Mouse (Mus musculus): ENCODE data around the gene Ankrd6. TPM values are rescaled to one million over a fixed set of nuclear protein-coding genes. Genes with fewer than 3 reads are reported as not detected.
A peak's percentile ranks its signal among the peaks of the same experiment; 100 is the strongest.

Gene Ankrd6
- polyA plus RNA-seq, 1 experiment from 2014 or later = 12.1 TPM

- no peak overlapping the region for H3K27ac ChIP-seq
- H3K4me1 ChIP-seq = peaks cover 27% of the 10 kb centered on the region
- WGBS = 51% methylated on average over 7 of the region's 7 CpGs
- no peaks in the 10 kb centered on the region for H3K9me3 ChIP-seq
- no peaks in the 10 kb centered on the region for H3K36me3 ChIP-seq
- no peak overlapping the region for H3K4me2 ChIP-seq
- H3K27me3 ChIP-seq = no peaks in the 10 kb centered on the region
- no peak overlapping the region for H3K4me3 ChIP-seq
- no peak overlapping the region for H3K9ac ChIP-seq
- ATAC-seq (ENCODE audit: insufficient number of reproducible peaks, insufficient read depth, low FRiP score, low TSS enrichment, low read depth) = no peak
Observed at GRCm38 (mm10) chr4:32920863-32921262, 29.8 kb downstream of the Ankrd6 start.

GRCm38 (mm10) chr4:32918571-32918970, 32.1 kb downstream of the Ankrd6 start:
- Histone ChIP-seq H3K4me1 (peaks cover 31% of the 10 kb centered on the region), H3K9me3 (no peaks in the 10 kb centered on the region), H3K4me2 (no peak overlapping the region), H3K27ac (no peak overlapping the region), H3K27me3 (no peaks in the 10 kb centered on the region), H3K9ac (no peak overlapping the region), H3K36me3 (no peaks in the 10 kb centered on the region), H3K4me3 (no peak overlapping the region)
- WGBS = 56% methylated on average over 5 of the region's 5 CpGs
- no peak for ATAC-seq (ENCODE audit: insufficient number of reproducible peaks, insufficient read depth, low FRiP score, low TSS enrichment, low read depth)

- no peak for ATAC-seq (ENCODE audit: insufficient number of reproducible peaks, insufficient read depth, low FRiP score, low TSS enrichment, low read depth)
- 48% methylated on average over 6 of the region's 6 CpGs for WGBS
- H3K27ac ChIP-seq = no peak overlapping the region
- no peak overlapping the region for H3K9ac ChIP-seq
- peaks cover 22% of the 10 kb centered on the region for H3K4me1 ChIP-seq
- no peaks in the 10 kb centered on the region for H3K27me3 ChIP-seq
- H3K36me3 ChIP-seq = no peaks in the 10 kb centered on the region
- H3K4me3 ChIP-seq = no peak overlapping the region
- no peaks in the 10 kb centered on the region for H3K9me3 ChIP-seq
- H3K4me2 ChIP-seq = no peak overlapping the region
Observed at GRCm38 (mm10) chr4:32916689-32917385, 33.8 kb downstream of the Ankrd6 start.

- Histone ChIP-seq H3K27me3 (no peaks in the 10 kb centered on the region), H3K4me1 (peaks cover 20% of the 10 kb centered on the region), H3K4me2 (no peak overlapping the region; the same call in 1 of the 2 replicates), H3K9ac (no peak overlapping the region), H3K36me3 (no peaks in the 10 kb centered on the region), H3K9me3 (no peaks in the 10 kb centered on the region), H3K27ac (no peak overlapping the region), H3K4me3 (no peak overlapping the region)
- 0 out of 2 replicates have a peak, but pooled peaks have one; percentile 53 for ATAC-seq (ENCODE audit: insufficient number of reproducible peaks, insufficient read depth, low FRiP score, low TSS enrichment, low read depth)
- 30% methylated on average over 8 of the region's 8 CpGs for WGBS
Observed at GRCm38 (mm10) chr4:32915928-32916327, 34.7 kb downstream of the Ankrd6 start.

GRCm38 (mm10) chr4:32909996-32910395, 40.6 kb downstream of the Ankrd6 start:
- Histone ChIP-seq H3K4me1 (peaks cover under 1% of the 10 kb centered on the region; the same call in 1 of the 2 replicates), H3K36me3 (no peaks in the 10 kb centered on the region), H3K9me3 (no peaks in the 10 kb centered on the region), H3K4me3 (no peak overlapping the region), H3K27me3 (no peaks in the 10 kb centered on the region), H3K4me2 (no peak overlapping the region), H3K9ac (no peak overlapping the region), H3K27ac (no peak overlapping the region)
- 100% methylated on average over 1 of the region's 1 CpGs for WGBS
- ATAC-seq (ENCODE audit: insufficient number of reproducible peaks, insufficient read depth, low FRiP score, low TSS enrichment, low read depth) = no peak

GRCm38 (mm10) chr4:32909241-32909979, 41.2 kb downstream of the Ankrd6 start:
- no peak for ATAC-seq (ENCODE audit: insufficient number of reproducible peaks, insufficient read depth, low FRiP score, low TSS enrichment, low read depth)
- H3K27me3 ChIP-seq = no peaks in the 10 kb centered on the region
- no peak overlapping the region for H3K27ac ChIP-seq
- H3K4me1 ChIP-seq = no peaks in the 10 kb centered on the region
- H3K4me2 ChIP-seq = no peak overlapping the region
- 68% methylated on average over 3 of the region's 3 CpGs for WGBS
- H3K4me3 ChIP-seq = no peak overlapping the region
- no peaks in the 10 kb centered on the region for H3K36me3 ChIP-seq
- no peaks in the 10 kb centered on the region for H3K9me3 ChIP-seq
- no peak overlapping the region for H3K9ac ChIP-seq

GRCm38 (mm10) chr4:32907631-32908030, 43.0 kb downstream of the Ankrd6 start:
- H3K4me2 ChIP-seq = no peak overlapping the region
- H3K27ac ChIP-seq = no peak overlapping the region
- no peak overlapping the region for H3K4me3 ChIP-seq
- H3K9ac ChIP-seq = no peak overlapping the region
- no peaks in the 10 kb centered on the region for H3K36me3 ChIP-seq
- H3K4me1 ChIP-seq = no peaks in the 10 kb centered on the region
- ATAC-seq (ENCODE audit: insufficient number of reproducible peaks, insufficient read depth, low FRiP score, low TSS enrichment, low read depth) = no peak
- no peaks in the 10 kb centered on the region for H3K9me3 ChIP-seq
- WGBS = 81% methylated on average over 3 of the region's 3 CpGs
- H3K27me3 ChIP-seq = no peaks in the 10 kb centered on the region

- WGBS = 65% methylated on average over 6 of the region's 6 CpGs
- Histone ChIP-seq H3K4me1 (no peaks in the 10 kb centered on the region), H3K9ac (no peak overlapping the region), H3K4me2 (no peak overlapping the region), H3K36me3 (no peaks in the 10 kb centered on the region), H3K4me3 (no peak overlapping the region), H3K27me3 (no peaks in the 10 kb centered on the region), H3K27ac (no peak overlapping the region), H3K9me3 (no peaks in the 10 kb centered on the region)
- no peak for ATAC-seq (ENCODE audit: insufficient number of reproducible peaks, insufficient read depth, low FRiP score, low TSS enrichment, low read depth)
Observed at GRCm38 (mm10) chr4:32906627-32907026, 44.0 kb downstream of the Ankrd6 start.

- no peaks in the 10 kb centered on the region for H3K36me3 ChIP-seq
- no peaks in the 10 kb centered on the region for H3K27me3 ChIP-seq
- no peak for ATAC-seq (ENCODE audit: insufficient number of reproducible peaks, insufficient read depth, low FRiP score, low TSS enrichment, low read depth)
- H3K9me3 ChIP-seq = no peaks in the 10 kb centered on the region
- no peak overlapping the region for H3K4me3 ChIP-seq
- no peak overlapping the region for H3K27ac ChIP-seq
- 91% methylated on average over 2 of the region's 2 CpGs for WGBS
- no peaks in the 10 kb centered on the region for H3K4me1 ChIP-seq
- no peak overlapping the region for H3K9ac ChIP-seq
- H3K4me2 ChIP-seq = no peak overlapping the region
Observed at GRCm38 (mm10) chr4:32905913-32906312, 44.7 kb downstream of the Ankrd6 start.

GRCm38 (mm10) chr4:32905381-32905780, 45.3 kb downstream of the Ankrd6 start:
- WGBS = 79% methylated on average over 2 of the region's 2 CpGs
- no peaks in the 10 kb centered on the region for H3K27me3 ChIP-seq
- H3K9me3 ChIP-seq = no peaks in the 10 kb centered on the region
- H3K4me2 ChIP-seq = no peak overlapping the region
- no peak overlapping the region for H3K4me3 ChIP-seq
- no peak overlapping the region for H3K9ac ChIP-seq
- ATAC-seq (ENCODE audit: insufficient number of reproducible peaks, insufficient read depth, low FRiP score, low TSS enrichment, low read depth) = no peak
- no peaks in the 10 kb centered on the region for H3K36me3 ChIP-seq
- no peaks in the 10 kb centered on the region for H3K4me1 ChIP-seq
- no peak overlapping the region for H3K27ac ChIP-seq

GRCm38 (mm10) chr4:32903826-32904225, 46.8 kb downstream of the Ankrd6 start:
- ATAC-seq (ENCODE audit: insufficient number of reproducible peaks, insufficient read depth, low FRiP score, low TSS enrichment, low read depth) = no peak
- H3K4me1 ChIP-seq = no peaks in the 10 kb centered on the region
- H3K9me3 ChIP-seq = no peaks in the 10 kb centered on the region
- H3K27me3 ChIP-seq = no peaks in the 10 kb centered on the region
- no peak overlapping the region for H3K27ac ChIP-seq
- WGBS = 73% methylated on average over 7 of the region's 7 CpGs
- H3K36me3 ChIP-seq = no peaks in the 10 kb centered on the region
- H3K4me3 ChIP-seq = no peak overlapping the region
- H3K9ac ChIP-seq = no peak overlapping the region
- H3K4me2 ChIP-seq = no peak overlapping the region

GRCm38 (mm10) chr4:32899051-32899450, 51.6 kb downstream of the Ankrd6 start:
- Histone ChIP-seq H3K4me3 (no peak overlapping the region), H3K9me3 (peaks cover 10% of the 10 kb centered on the region), H3K4me1 (no peaks in the 10 kb centered on the region), H3K9ac (no peak overlapping the region), H3K27me3 (no peaks in the 10 kb centered on the region), H3K27ac (no peak overlapping the region), H3K4me2 (no peak overlapping the region), H3K36me3 (0 out of 2 replicates have a peak, but pooled peaks cover 3% of the 10 kb centered on the region)
- WGBS = 46% methylated on average over 4 of the region's 4 CpGs
- ATAC-seq (ENCODE audit: insufficient number of reproducible peaks, insufficient read depth, low FRiP score, low TSS enrichment, low read depth) = no peak

Measured in embryonic facial prominence, embryonic 13.5 days (tissue).